Mouse (Mus musculus): Measurements from ENCODE around the gene Lax1. TPM values are rescaled to one million over a fixed set of nuclear protein-coding genes. Genes with fewer than 3 reads are reported as not detected.
A peak's percentile ranks its signal among the peaks of the same experiment; 100 is the strongest.

Gene Lax1
- polyA plus RNA-seq, 1 experiment from 2014 or later, result 0.36 TPM

- Histone ChIP-seq H3K9ac (ENCODE audit: low read length) (no peak overlapping the region), H3K4me2 (ENCODE audit: low read depth, low read length, severe bottlenecking) (no peak overlapping the region), H3K9me3 (ENCODE audit: control insufficient read depth, low read length) (no peaks in the 10 kb centered on the region), H3K4me3 (ENCODE audit: low read depth, low read length) (no peak overlapping the region), H3K36me3 (ENCODE audit: control insufficient read depth, insufficient read depth, low read length) (no peaks in the 10 kb centered on the region), H3K27ac (ENCODE audit: low read depth, low read length) (no peak overlapping the region), H3K4me1 (replicated peaks; ENCODE audit: control insufficient read depth, insufficient read depth, low read length) (peaks cover 2% of the 10 kb centered on the region; the same call in 1 of the 2 replicates), H3K27me3 (ENCODE audit: control insufficient read depth, insufficient read depth, low read length) (no peaks in the 10 kb centered on the region)
- WGBS, result 95% methylated on average over 7 of the region's 7 CpGs
- ATAC-seq (replicated peaks; ENCODE audit: low FRiP score) (no peak), DNase-seq (ENCODE audit: low spot score) (no peak)
Measured at GRCm38 (mm10) chr1:133662941-133663340, 27.0 kb downstream of the Lax1 start.

- WGBS, result 3% methylated on average over 26 of the region's 26 CpGs
- no peaks in the 10 kb centered on the region for H3K27me3 ChIP-seq (ENCODE audit: control insufficient read depth, insufficient read depth, low read length)
Measured at GRCm38 (mm10) chr1:133661203-133661933, 28.5 kb downstream of the Lax1 start, which contains the start of gene Gm38394. Gm38394 (minus strand) TSS chr1:133661318.

GRCm38 (mm10) chr1:133660466-133661202 lies 29.3 kb downstream of the Lax1 start, which contains the start of gene Zbed6:
Zbed6 (minus strand) TSS chr1:133660885.
- Histone ChIP-seq H3K9me3 (ENCODE audit: control insufficient read depth, low read length) (no peaks in the 10 kb centered on the region), H3K36me3 (ENCODE audit: control insufficient read depth, insufficient read depth, low read length) (peaks cover 3% of the 10 kb centered on the region; the same call in 1 of the 2 replicates), H3K4me3 (ENCODE audit: low read depth, low read length) (peak within 1 kb of the TSS; percentile 88), H3K4me2 (ENCODE audit: low read depth, low read length, severe bottlenecking) (peak within 1 kb of the TSS; percentile 74), H3K4me1 (replicated peaks; ENCODE audit: control insufficient read depth, insufficient read depth, low read length) (peaks cover 5% of the 10 kb centered on the region; the same call in 1 of the 2 replicates), H3K27me3 (ENCODE audit: control insufficient read depth, insufficient read depth, low read length) (no peaks in the 10 kb centered on the region), H3K27ac (ENCODE audit: low read depth, low read length) (peak within 1 kb of the TSS; percentile 77), H3K9ac (ENCODE audit: low read length) (peak within 1 kb of the TSS; percentile 89)
- WGBS, result 2% methylated on average over 41 of the region's 41 CpGs
- ATAC-seq (replicated peaks; ENCODE audit: low FRiP score) (peak; percentile 81), DNase-seq (ENCODE audit: low spot score) (peak; percentile 86)

More at GRCm38 (mm10) chr1:133661203-133661933, 28.5 kb downstream of the Lax1 start, which contains the start of gene Gm38394:
- H3K36me3 ChIP-seq (ENCODE audit: control insufficient read depth, insufficient read depth, low read length), result peaks cover 3% of the 10 kb centered on the region; the same call in 1 of the 2 replicates
- H3K4me3 ChIP-seq (ENCODE audit: low read depth, low read length), result peak within 1 kb of the TSS; percentile 88
- peak within 1 kb of the TSS; percentile 77 for H3K27ac ChIP-seq (ENCODE audit: low read depth, low read length)
- peak within 1 kb of the TSS; percentile 74 for H3K4me2 ChIP-seq (ENCODE audit: low read depth, low read length, severe bottlenecking)
- peak within 1 kb of the TSS; percentile 89 for H3K9ac ChIP-seq (ENCODE audit: low read length)
- peaks cover 5% of the 10 kb centered on the region; the same call in 1 of the 2 replicates for H3K4me1 ChIP-seq (replicated peaks; ENCODE audit: control insufficient read depth, insufficient read depth, low read length)
- peak; percentile 98 for ATAC-seq (replicated peaks; ENCODE audit: low FRiP score)
- peak; percentile 95 for DNase-seq (ENCODE audit: low spot score)
- no peaks in the 10 kb centered on the region for H3K9me3 ChIP-seq (ENCODE audit: control insufficient read depth, low read length)

- 90% methylated on average over 3 of the region's 3 CpGs for WGBS
- ATAC-seq (replicated peaks; ENCODE audit: low FRiP score) (no peak), DNase-seq (ENCODE audit: low spot score) (no peak)
- H3K27ac ChIP-seq (ENCODE audit: low read depth, low read length), result no peak overlapping the region
- no peak overlapping the region for H3K9ac ChIP-seq (ENCODE audit: low read length)
- H3K9me3 ChIP-seq (ENCODE audit: control insufficient read depth, low read length), result no peaks in the 10 kb centered on the region
- H3K4me1 ChIP-seq (replicated peaks; ENCODE audit: control insufficient read depth, insufficient read depth, low read length), result peaks cover 5% of the 10 kb centered on the region; the same call in 1 of the 2 replicates
- no peak overlapping the region for H3K4me3 ChIP-seq (ENCODE audit: low read depth, low read length)
- H3K36me3 ChIP-seq (ENCODE audit: control insufficient read depth, insufficient read depth, low read length), result peaks cover 3% of the 10 kb centered on the region; the same call in 1 of the 2 replicates
- H3K4me2 ChIP-seq (ENCODE audit: low read depth, low read length, severe bottlenecking), result no peak overlapping the region
- no peaks in the 10 kb centered on the region for H3K27me3 ChIP-seq (ENCODE audit: control insufficient read depth, insufficient read depth, low read length)
Measured at GRCm38 (mm10) chr1:133658878-133659277, 31.0 kb downstream of the Lax1 start.

- Histone ChIP-seq H3K4me1 (replicated peaks; ENCODE audit: control insufficient read depth, insufficient read depth, low read length) (peaks cover 5% of the 10 kb centered on the region; the same call in 1 of the 2 replicates), H3K4me2 (ENCODE audit: low read depth, low read length, severe bottlenecking) (no peak overlapping the region), H3K9ac (ENCODE audit: low read length) (no peak overlapping the region), H3K27ac (ENCODE audit: low read depth, low read length) (no peak overlapping the region), H3K27me3 (ENCODE audit: control insufficient read depth, insufficient read depth, low read length) (no peaks in the 10 kb centered on the region), H3K4me3 (ENCODE audit: low read depth, low read length) (no peak overlapping the region), H3K9me3 (ENCODE audit: control insufficient read depth, low read length) (no peaks in the 10 kb centered on the region), H3K36me3 (ENCODE audit: control insufficient read depth, insufficient read depth, low read length) (peaks cover 3% of the 10 kb centered on the region; the same call in 1 of the 2 replicates)
- ATAC-seq (replicated peaks; ENCODE audit: low FRiP score) (no peak), DNase-seq (ENCODE audit: low spot score) (no peak)
- 76% methylated on average over 5 of the region's 5 CpGs for WGBS
Measured at GRCm38 (mm10) chr1:133656811-133657210, 33.1 kb downstream of the Lax1 start.

GRCm38 (mm10) chr1:133653033-133653432 lies 36.9 kb downstream of the Lax1 start:
- DNase-seq (ENCODE audit: low spot score), result no peak
- no peak overlapping the region for H3K4me3 ChIP-seq (ENCODE audit: low read depth, low read length)
- no peaks in the 10 kb centered on the region for H3K9me3 ChIP-seq (ENCODE audit: control insufficient read depth, low read length)
- 97% methylated on average over 1 of the region's 1 CpGs for whole genome bisulfite sequencing
- no peaks in the 10 kb centered on the region for H3K27me3 ChIP-seq (ENCODE audit: control insufficient read depth, insufficient read depth, low read length)
- no peak overlapping the region for H3K4me2 ChIP-seq (ENCODE audit: low read depth, low read length, severe bottlenecking)
- no peak for ATAC-seq (replicated peaks; ENCODE audit: low FRiP score)
- peaks cover 3% of the 10 kb centered on the region; the same call in 1 of the 2 replicates for H3K36me3 ChIP-seq (ENCODE audit: control insufficient read depth, insufficient read depth, low read length)
- 0 out of 2 replicates have a peak, but pooled peaks cover 3% of the 10 kb centered on the region for H3K4me1 ChIP-seq (replicated peaks; ENCODE audit: control insufficient read depth, insufficient read depth, low read length)
- no peak overlapping the region for H3K27ac ChIP-seq (ENCODE audit: low read depth, low read length)
- H3K9ac ChIP-seq (ENCODE audit: low read length), result no peak overlapping the region

GRCm38 (mm10) chr1:133650288-133651055 lies 39.4 kb downstream of the Lax1 start:
- Histone ChIP-seq H3K4me1 (replicated peaks; ENCODE audit: control insufficient read depth, insufficient read depth, low read length) (no peaks in the 10 kb centered on the region), H3K4me3 (ENCODE audit: low read depth, low read length) (no peak overlapping the region), H3K4me2 (ENCODE audit: low read depth, low read length, severe bottlenecking) (no peak overlapping the region), H3K9ac (ENCODE audit: low read length) (no peak overlapping the region), H3K36me3 (ENCODE audit: control insufficient read depth, insufficient read depth, low read length) (no peaks in the 10 kb centered on the region; the same call in 1 of the 2 replicates), H3K9me3 (ENCODE audit: control insufficient read depth, low read length) (no peaks in the 10 kb centered on the region), H3K27ac (ENCODE audit: low read depth, low read length) (no peak overlapping the region), H3K27me3 (ENCODE audit: control insufficient read depth, insufficient read depth, low read length) (no peaks in the 10 kb centered on the region)
- DNase-seq (ENCODE audit: low spot score), result no peak
- ATAC-seq (replicated peaks; ENCODE audit: low FRiP score), result no peak
- 94% methylated on average over 7 of the region's 7 CpGs for WGBS

- H3K36me3 ChIP-seq (ENCODE audit: control insufficient read depth, insufficient read depth, low read length), result peaks cover 21% of the 10 kb centered on the region; the same call in 1 of the 2 replicates
- H3K27me3 ChIP-seq (ENCODE audit: control insufficient read depth, insufficient read depth, low read length), result no peaks in the 10 kb centered on the region
- DNase-seq (ENCODE audit: low spot score) (no peak), ATAC-seq (replicated peaks; ENCODE audit: low FRiP score) (no peak)
- no peaks in the 10 kb centered on the region for H3K9me3 ChIP-seq (ENCODE audit: control insufficient read depth, low read length)
- WGBS, result 94% methylated on average over 5 of the region's 5 CpGs
- H3K4me1 ChIP-seq (replicated peaks; ENCODE audit: control insufficient read depth, insufficient read depth, low read length), result no peaks in the 10 kb centered on the region
- H3K4me2 ChIP-seq (ENCODE audit: low read depth, low read length, severe bottlenecking), result no peak overlapping the region
- H3K27ac ChIP-seq (ENCODE audit: low read depth, low read length), result no peak overlapping the region
- no peak overlapping the region for H3K4me3 ChIP-seq (ENCODE audit: low read depth, low read length)
- no peak overlapping the region for H3K9ac ChIP-seq (ENCODE audit: low read length)
Measured at GRCm38 (mm10) chr1:133645652-133646051, 44.3 kb downstream of the Lax1 start.

Data from forebrain, embryonic 11.5 days (tissue).